Mouse (Mus musculus) A20 (cell line): ENCODE data around the gene Hipk4.
A peak's percentile ranks its signal among the peaks of the same experiment; 100 is the strongest.

Experiments
- DNase-seq: peaks from one replicate; pipeline ENCODE4 v3.0.0-alpha.2; 2011; ENCODE audit warnings: low read depth, low spot score

The Hipk4 gene

DNA sequence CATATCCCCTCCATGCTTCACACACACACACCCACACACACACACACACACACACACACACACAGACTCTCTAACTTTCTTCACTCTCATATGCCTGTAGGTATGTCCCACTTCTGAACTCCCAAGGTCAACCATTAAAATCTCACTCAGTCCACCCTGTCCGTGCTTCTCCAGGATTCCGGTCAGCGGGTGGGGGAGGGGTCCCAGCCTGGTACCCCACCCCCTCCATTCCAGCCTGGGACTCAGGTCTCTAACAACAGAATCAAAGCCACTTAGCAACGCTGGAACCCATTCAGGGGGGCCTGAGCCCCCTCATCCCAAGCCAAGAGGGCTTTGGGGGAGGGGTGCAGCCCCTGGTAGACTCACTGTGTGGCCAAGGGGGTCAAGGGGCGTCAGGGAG is at the start of gene Hipk4:
Gene Hipk4 (plus strand): TSS at position 301 of the 400 bp plus-strand sequence.
- no peak for DNase-seq

DNA sequence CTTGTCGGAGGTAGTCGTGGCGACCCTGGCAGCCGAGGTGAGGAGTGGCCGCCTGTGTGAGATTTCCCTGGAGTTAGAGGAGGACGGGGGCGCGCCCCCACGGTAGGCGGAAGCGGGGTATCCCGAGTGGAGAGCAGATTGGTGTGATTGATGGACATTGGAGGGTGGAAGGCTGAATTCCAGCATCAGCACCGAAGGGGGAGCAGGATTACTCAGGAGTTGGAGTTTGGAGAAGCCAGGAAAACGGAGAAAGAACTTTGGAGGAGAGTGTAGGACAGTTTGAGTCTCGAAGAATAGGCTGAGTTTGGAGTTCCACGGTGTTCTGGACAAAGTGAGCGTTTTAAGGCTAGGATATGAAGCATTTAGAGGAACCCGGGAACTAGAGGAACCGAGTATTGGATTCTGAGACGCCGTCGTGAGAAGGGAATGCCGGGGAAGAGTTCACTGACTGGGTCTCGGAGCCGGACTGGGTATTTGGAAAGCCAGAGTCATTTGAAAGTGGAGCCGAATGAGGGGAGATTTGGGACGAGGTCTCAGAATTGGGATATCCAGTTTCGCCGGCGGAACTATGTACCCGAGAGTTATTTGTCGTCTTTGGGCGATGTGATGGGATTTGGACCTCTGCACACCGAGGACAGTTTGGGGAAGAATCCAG is 49.1 kb upstream of the Hipk4 start:
- DNase-seq: no peak

DNA sequence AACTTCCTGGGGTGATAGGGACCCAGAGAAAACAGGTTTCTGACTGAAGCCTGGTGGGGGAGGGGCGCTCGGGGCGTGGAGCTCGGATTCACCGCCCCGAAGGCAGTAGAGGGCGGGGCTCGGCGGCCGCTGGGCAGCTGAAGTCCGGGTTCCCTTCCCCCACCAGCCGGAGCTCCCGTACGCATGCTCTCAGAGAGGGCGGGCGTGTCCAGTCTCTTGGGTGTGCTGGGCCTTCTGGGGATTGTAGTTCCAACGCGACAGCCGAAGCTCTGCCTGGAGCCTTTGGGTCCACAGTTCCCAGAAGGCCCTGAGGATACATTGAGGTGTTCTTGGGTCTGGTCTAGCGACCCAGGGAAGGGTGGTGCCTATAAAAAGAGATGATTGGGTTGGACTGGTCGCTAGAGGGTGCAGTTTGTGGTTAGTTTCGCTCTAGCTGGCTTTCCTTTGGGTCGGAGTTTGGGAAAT is 48.5 kb upstream of the Hipk4 start:
- peak; percentile 100 for DNase-seq

DNA sequence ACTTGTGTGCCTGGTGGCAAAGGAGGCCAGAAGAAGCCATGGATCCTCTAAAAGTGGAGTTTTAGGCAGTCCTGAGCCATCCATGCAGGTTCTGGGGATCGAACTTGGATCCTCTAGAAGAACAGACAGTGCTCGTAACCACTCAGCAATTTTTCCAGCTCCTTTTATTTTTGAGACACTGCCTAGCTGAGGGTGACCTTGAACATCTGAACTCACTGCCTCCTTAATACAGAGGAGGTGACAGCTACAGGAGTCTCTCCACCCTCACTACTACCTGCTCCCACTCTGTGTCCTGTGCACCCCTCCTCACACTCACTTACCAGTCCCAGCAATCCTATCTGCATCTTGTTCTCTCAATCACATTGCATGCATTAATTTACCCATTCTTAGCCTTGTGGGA is 47.5 kb upstream of the Hipk4 start:
- no peak for DNase-seq

DNA sequence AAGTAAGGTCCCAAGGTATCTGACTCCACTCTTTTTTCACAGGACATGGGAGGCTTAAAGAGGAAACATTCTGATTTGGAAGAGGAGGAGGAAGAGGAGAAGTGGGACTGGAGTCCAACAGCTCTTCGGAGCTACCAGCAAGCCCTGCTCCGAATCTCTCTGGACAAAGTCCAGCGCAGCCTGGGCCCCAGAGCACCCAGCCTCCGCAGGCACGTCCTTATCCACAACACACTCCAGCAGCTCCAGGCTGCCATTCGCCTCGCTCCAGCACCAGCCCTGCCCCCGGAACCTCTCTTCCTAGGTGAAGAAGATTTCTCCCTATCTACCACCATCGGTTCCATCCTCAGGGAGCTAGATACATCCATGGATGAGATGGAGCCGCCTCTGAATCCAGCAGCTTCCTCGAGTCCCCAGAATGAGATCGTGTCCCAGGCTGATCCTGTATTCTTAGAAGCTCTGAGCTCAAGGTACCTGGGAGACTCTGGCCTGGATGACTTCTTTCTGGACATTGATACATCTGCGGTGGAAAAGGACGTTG is 46.9 kb upstream of the Hipk4 start:
- DNase-seq: no peak

DNA sequence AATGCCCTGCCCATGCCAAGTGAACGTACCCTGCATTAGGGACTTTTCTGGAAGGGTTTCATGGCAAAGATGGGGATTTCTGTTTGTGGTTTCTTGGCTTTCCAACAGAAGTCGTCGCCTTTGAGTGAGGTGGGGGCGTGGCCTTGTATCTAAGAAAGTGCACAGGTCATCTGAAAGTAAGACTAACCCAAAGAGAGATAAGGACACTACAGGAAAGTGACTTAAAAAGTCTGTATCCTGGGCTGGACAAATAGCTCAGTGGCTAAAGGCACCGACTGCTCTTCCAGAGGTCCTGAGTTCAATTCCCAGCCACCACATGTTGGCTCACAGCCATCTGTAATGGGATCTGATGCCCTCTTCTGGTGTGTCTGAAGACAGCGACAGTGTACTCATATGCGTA is 44.5 kb upstream of the Hipk4 start:
- DNase-seq: peak; percentile 30

DNA sequence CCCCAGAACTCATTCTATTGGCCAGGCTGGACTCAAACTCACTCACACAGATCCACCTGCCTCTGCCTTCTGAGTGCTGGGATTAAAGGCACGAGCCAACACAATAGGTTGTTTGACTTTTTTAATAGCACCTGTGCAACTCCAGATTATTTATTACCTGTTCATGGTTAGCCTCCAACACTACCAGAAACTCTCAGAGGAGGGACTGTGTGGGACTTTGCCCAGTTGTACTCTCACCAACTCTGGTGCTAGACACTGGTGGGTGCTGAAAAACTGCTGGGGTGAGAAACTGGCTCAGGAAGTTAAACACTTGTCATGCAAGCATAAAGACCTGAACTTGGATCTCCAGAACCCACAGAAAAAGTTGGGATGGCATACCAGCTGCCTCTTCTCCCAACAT is 43.3 kb upstream of the Hipk4 start:
- no peak for DNase-seq

DNA sequence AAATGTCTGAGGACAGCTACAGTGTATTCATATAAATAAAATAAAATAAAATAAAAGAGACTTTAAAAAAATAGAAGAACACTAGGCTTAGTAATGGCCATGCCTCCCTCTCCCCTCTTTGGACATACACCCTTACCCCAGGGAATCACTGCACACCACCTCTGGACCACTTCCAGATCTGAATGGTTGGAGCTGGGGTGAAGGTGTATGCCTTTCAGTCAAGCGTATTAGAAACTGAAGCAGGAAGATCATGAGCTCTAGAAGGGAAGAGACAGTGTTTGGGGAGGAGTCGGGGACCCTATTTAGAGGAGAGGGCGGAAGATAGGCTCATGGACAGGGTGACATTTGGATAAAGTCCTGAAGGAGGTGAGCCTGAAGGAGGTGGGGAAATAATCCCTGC is 42.6 kb upstream of the Hipk4 start:
- no peak for DNase-seq

DNA sequence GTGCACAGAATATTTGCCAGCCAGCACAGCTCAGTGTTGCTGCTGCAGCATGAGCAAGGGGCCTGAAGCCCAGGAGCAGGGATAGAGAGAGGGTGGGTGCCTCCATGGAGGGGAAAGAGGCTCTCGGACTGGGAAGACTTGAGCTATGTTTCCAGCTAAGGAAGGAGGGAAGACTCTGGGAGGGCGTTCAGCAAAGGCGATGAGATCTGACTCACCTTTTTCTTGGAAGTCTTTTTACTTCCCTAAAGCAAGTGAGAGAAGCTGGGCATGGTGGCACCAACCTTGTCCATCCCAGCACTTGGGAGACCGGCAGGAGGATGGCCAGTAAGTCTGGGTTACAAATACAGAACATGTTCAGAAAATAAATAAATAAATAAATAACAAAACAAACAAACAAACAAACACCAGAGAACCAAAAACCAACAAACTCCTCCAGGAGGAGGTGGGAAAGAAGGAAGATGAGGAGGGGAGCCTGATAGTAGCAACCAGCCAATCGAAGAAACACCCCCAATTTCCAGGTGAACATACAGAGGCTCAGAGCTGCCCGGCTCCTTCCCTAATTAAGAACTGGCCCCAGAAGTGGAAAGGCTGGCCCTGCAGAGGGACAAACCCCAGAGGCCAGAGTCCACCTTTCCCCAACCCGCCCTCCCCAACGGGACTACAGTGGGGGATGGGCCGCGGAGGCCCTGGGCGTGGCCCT is 42.0 kb upstream of the Hipk4 start:
- no peak for DNase-seq

DNA sequence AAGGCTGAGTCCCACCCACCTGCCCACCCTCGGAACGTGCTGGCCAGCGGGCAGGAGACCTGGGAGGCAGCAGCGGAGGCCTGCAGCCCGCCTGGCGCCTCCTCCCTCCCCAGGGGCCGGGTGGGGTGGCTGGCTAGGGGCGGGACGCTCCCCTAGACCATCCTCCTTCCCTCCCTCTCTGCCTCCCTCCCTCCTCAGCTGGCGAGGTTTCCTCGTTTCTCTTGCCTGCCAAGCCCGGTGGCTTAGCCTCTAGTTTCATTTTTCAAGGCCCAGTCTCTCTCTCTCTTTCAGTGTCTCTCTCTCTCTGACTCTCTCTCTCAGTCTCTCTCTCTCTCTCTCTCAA is 41.5 kb upstream of the Hipk4 start:
- DNase-seq: peak; percentile 90

DNA sequence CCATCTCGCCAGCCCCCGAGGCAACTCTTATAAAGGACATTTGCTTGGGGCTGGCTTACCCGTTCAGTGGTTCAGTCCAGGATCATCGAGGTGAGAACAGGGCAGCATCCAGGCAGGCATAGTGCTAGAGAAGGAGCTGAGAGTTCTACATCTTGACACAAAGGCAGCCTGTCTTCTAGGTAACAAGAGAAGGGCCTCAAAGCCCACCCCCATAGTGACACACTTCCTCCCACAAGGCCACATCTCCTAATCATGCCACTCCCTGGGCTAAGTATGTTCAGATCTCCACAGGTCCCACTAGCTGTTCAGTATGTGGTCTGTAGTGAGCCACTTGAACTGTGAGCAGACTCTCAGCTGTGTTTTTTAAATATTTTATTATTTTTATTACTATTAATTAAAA is 39.2 kb upstream of the Hipk4 start:
- DNase-seq: no peak

DNA sequence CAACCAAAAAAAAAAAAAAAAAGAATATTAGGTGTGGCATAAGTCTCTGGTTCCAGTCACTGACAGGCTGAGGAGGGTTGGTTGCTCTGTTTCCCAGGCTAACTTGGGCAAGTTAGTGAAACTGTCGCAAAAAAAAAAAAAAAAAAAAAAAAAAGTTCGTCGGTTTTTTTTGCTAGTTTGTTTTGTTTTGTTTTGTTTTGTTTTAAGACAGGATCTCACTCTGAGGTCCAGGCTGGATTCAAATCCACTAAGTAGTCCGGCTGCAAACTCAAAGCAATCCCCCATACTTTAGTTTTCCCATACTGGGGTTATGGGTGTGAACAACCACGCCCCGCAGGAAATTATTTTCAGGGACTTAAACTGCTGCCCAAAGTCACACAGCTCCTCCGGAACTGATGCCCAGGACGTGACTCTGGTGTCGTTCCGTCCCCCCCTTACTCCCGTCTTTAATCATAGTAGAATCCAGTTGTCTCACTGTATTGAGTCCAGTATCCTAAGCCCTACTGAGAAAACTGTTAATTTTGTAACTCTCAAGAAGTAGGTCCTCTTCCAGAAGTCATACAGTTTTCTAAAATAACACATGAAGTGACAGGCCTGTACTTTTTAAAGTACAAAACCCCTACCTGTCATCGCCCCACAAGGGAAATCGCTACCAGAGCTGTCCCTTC is 36.8 kb upstream of the Hipk4 start:
- DNase-seq: no peak

DNA sequence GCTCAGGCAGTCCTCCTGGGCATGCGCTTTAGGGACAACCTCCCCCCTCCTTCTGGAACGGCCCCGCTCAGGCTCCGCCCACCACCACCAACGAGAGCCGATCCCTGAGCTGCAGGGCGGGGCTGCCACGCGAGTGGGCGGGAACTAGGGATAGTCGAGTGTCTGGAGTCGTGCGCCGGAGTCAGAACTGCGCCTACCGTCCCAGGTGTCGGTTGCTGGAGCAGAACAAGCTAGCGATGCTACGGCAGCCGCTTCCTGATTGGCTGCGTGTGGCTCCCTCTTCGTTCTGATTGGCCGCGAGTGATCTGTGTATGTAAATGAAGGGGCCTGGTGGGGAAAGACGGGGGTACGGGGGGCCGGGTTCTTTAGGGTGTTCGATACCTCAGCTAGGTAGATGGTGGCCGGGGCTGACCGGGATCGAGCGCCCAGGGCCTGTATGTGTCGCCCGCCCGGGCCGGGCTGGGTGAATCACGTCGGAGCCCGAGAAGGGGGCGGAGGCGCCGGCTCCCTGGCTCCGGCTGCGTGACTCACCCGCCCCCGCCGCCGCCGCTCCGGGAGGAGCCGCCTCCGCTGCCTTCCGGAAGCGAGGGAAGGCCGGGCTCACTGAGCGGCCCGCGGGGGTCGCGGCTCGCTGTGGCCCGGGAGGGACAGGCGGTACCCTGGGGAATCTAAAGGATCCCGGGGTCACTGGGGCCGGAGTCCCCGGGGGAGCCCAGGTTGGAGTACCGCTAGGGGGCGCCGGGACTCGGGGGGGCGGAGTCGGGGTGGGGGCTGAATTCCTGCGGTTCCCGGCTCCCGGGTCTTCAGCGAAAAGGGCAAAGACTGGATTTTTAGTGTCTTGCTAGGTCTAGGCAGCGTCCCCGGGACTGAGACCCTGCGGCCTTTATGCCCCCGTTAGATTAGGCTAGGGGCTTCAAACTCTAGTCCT is 36.0 kb upstream of the Hipk4 start, which contains the start of gene Sertad1:
Gene Sertad1 (plus strand): TSS at position 141 of the 928 bp plus-strand sequence.
- DNase-seq: peak; percentile 100

DNA sequence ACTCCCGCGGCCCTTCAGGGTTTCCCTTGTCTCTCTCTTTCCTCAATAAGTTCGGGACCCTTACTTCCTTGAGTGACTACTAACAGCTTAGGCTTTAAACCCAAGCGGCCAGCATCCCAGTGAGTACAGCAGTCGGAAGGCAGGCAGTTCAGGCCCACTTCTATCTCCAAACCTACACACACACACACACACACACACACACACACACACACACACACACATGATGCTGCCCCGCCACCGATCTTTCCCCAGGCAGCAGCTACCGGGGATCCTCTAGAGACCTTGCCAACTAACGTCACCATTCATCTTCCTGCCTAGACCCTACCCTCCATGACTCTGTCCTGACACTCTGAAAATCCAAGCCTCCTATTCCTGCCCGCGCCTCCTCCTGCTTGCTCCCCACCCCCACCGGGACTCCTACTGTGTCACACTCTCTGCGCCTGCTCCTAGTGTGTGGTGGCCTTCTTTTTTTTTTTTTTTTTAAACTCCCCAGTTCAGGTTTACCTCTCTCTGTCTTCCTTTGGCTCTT is 35.3 kb upstream of the Hipk4 start:
- peak; percentile 74 for DNase-seq

DNA sequence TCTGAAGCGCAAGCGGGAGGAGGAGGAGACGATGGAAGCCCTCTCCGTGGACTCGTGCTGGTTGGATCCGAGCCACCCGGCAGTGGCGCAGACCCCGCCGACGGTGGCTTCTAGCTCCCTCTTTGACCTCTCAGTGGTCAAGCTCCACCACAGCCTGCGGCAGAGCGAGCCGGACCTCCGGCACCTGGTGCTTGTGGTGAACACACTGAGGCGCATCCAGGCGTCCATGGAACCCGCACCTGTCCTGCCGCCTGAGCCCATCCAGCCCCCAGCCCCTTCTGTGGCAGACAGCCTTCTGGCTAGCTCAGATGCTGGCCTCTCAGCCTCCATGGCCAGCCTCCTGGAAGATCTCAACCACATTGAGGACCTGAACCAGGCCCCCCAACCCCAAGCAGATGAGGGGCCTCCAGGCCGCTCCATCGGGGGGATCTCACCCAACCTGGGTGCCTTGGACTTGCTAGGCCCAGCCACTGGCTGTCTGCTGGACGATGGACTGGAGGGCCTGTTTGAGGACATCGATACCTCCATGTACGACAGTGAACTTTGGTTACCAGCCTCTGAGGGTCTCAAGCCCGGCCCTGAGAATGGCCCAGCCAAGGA is 33.7 kb upstream of the Hipk4 start:
- no peak for DNase-seq

DNA sequence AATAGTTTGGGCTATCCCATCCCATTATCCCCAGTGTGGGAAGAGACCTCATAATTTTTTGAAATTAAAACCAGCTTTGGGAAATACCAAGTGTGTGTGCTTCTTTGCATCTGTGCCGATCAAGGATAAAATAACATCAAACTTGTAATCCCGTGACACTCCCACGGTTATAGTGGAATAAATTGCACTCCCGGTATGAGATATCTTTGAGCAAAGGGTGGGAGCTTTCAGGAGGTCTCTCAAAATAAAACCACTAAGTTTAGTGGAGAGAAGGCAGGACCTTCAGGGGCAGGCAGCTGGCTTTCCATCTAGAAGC is 32.9 kb upstream of the Hipk4 start:
- DNase-seq: no peak

DNA sequence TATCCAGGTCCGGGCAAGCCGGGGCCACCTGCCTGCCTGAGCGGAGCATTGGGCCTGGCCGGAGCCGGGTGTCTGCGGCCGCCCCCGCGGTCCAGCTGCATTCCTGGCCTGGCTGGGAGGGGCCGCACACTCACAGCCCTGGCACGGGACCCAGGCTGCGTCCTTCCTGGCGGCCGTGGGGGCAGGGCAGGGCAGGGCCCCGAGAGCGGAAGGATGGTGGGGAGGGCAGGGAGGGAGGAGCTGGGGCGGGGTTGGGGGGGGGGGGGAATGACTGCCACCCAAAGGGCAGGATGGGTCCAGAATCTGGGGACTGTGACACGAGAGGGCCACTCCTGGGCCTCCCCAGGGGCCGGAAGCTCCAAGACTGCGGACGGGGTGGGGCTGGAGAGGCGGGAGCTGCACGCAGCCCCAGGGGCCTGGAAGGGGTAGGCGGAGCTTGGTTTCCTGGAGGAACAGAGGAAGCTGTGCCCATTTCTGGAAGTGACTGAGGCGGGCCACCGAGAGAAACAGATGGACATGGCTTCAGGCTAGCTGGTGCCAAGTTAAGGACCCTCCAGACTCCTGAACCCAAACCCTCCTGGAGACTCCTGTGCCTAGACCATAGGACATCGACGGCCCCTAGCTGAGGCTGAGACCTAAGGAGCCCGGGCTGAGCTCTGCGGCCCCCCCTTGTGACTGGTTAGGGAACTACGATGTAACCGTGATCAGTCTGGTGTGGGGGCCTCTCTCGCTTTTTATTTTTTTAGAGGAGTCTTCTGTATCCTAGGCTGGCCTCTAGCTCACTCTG is 32.3 kb upstream of the Hipk4 start:
- DNase-seq: peak; percentile 89

DNA sequence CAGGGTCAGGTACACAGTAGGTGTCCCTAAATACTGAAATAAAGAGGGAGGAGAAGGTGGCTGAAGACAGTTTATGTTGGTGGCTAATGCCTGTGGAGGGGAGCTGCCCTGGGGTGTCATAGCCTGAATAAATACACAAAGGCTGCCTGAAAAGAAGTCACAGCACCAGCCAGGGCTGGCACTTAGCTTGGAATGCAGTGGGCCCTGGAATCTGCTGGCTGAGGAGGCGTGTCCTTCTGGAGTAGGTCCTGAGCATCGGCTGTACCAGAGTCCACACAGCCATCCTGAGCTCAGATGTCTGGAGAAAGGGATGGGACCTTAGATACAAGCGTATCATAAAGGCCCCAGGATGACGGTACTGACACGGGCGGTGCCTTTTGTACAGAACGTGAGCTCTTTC is 31.2 kb upstream of the Hipk4 start:
- DNase-seq: no peak

DNA sequence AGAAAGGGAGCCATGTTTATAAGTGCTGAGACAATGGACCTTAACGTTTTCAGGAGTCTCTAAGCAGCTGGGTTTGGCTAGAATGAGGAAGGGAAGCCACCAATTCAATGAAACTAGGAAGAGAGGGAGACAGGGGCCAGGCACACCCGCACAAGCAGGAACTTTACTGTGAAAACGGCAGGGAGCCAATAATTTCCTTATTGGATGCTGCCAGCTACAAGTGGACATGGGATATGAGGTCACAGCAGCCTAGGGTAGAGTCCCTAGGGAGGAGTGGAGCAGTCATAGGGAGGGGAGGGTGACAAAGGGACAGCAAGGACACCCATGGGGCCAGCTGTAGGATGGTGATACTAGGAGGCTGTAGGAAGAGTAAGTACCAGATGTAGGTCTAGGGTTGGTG is 30.0 kb upstream of the Hipk4 start:
- DNase-seq: no peak

DNA sequence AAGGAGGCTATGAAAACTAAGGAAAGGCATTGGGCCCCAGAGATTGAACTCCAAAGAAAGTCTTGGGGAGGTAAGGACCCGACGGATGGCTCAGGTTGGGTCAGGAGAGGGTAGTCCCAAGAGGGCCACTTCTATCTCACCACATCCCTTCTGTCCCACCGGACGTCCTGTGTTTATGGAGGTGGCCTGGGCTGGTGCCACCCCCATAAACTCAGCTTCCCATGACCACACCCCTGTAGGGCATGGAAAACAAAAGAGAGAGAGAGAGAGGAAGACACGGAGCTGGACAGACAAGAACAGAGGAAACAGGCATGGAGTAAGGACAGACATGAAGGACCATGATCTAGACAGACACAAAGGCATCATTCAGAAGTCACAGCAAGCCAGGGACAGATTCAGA is 29.6 kb upstream of the Hipk4 start:
- DNase-seq: no peak
